Mouse (Mus musculus) midbrain, embryonic 16.5 days (tissue): ENCODE results near the gene Smyd4. TPM values are rescaled to one million over a fixed set of nuclear protein-coding genes. Genes with fewer than 3 reads are reported as not detected.

ENCODE experiments used
- ATAC-seq: fragments of 200-750 bp; cut with Nextera tagmentation; 2 replicates; pipeline ENCODE4 v1.8.0; 2017; ENCODE audit warnings: moderate TSS enrichment
- H3K27ac ChIP-seq: fragments of 300-500 bp; sonication (generic); 2 replicates; pipeline ENCODE4 v1.5.1; 2014; ENCODE audit warnings: mild to moderate bottlenecking, low read length, mixed read lengths
- H3K27me3 ChIP-seq: fragments of 300-500 bp; sonication (generic); 2 replicates; pipeline ENCODE4 v1.6.1; 2014; ENCODE audit warnings: low read depth, low read length, mixed read lengths; ENCODE audit not compliant: control insufficient read depth, insufficient read depth
- H3K36me3 ChIP-seq: fragments of 300-500 bp; sonication (generic); 2 replicates; pipeline ENCODE4 v1.6.1; 2014; ENCODE audit warnings: mild to moderate bottlenecking, low read length, moderate library complexity, mixed read lengths; ENCODE audit not compliant: control insufficient read depth, insufficient read depth
- H3K4me1 ChIP-seq: fragments of 300-500 bp; sonication (generic); 2 replicates; pipeline ENCODE4 v1.6.1; 2014; ENCODE audit warnings: mild to moderate bottlenecking, low read length, mixed read lengths; ENCODE audit not compliant: control insufficient read depth, insufficient read depth
- H3K4me2 ChIP-seq: fragments of 300-500 bp; sonication (generic); 2 replicates; pipeline ENCODE4 v1.6.1; 2014; ENCODE audit warnings: mild to moderate bottlenecking, low read length, mixed read lengths
- H3K4me3 ChIP-seq: fragments of 300-500 bp; sonication (generic); 2 replicates; pipeline ENCODE4 v1.5.1; 2014; ENCODE audit warnings: low read depth, mild to moderate bottlenecking, low read length, moderate library complexity, mixed read lengths
- H3K9ac ChIP-seq: fragments of 300-500 bp; sonication (generic); 2 replicates; pipeline ENCODE4 v1.6.1; 2014; ENCODE audit warnings: low read depth, low read length, mixed read lengths
- H3K9me3 ChIP-seq: fragments of 300-500 bp; sonication (generic); replicated peaks from 2 replicates; pipeline ENCODE4 v1.6.1; 2014; ENCODE audit warnings: mild to moderate bottlenecking, low read length, mixed read lengths; ENCODE audit not compliant: control insufficient read depth, poor library complexity, severe bottlenecking
- WGBS: fragments of 180-500 bp; shearing (Covaris S2); extraction: QIAGEN DNeasy Blood & Tissue Kit; methylation state at CpG from one replicate; pipeline ENCODE4 v1.1.7; 2014; 5-methylcytosine and 5-hydroxymethylcytosine counted together
- polyA plus RNA-seq: library from polyadenylated mRNA; unstranded; fragments of >200 nt; fragmentation: Nextera tagmentation; extraction: Ambion mirVana; gene quantifications from 2 replicates; pipeline ENCODE4 v1.2.1, GENCODE M21; 2015

Smyd4 gene
- polyA plus RNA-seq, 1 experiment from 2014 or later: 17.3 TPM

DNA sequence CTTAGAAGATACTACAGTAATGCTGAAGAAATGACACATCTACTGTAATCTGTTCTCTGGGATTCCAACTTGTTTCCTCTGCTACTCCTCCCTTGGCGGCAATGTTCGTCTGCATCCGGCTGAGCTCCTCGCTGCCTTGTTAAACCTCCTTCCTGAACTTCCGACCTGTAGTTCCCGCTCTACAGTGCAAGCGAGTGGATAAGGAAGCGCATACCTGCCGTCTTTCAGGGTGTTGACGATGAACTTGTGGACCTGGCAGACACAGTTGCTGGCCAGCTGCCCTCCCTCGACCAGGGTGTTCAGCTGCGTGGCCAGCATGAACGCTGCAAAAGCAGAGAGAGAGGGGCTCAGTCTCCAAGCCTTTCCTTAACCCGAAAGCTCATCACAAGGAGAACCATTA, 8.2 kb upstream of the Smyd4 start:
- H3K4me3 ChIP-seq: no peak overlapping the region
- no peaks in the 10 kb centered on the region for H3K9me3 ChIP-seq
- H3K36me3 ChIP-seq: peaks cover 12% of the 10 kb centered on the region; the same call in 1 of the 2 replicates
- WGBS: 92% methylated on average over 14 of the region's 14 CpGs
- peak overlapping the region; percentile 6 for H3K27ac ChIP-seq
- no peak for ATAC-seq
- H3K4me1 ChIP-seq: no peaks in the 10 kb centered on the region
- H3K4me2 ChIP-seq: no peak overlapping the region
- H3K27me3 ChIP-seq: no peaks in the 10 kb centered on the region
- no peak overlapping the region for H3K9ac ChIP-seq

GRCm38 (mm10) chr11:75340698-75341345, 7.4 kb upstream of the Smyd4 start:
- peaks cover 12% of the 10 kb centered on the region; the same call in 1 of the 2 replicates for H3K36me3 ChIP-seq
- H3K9ac ChIP-seq: no peak overlapping the region
- peak overlapping the region; percentile 6; the same call in 1 of the 2 replicates for H3K27ac ChIP-seq
- ATAC-seq: no peak
- H3K4me1 ChIP-seq: no peaks in the 10 kb centered on the region
- H3K27me3 ChIP-seq: no peaks in the 10 kb centered on the region
- no peaks in the 10 kb centered on the region for H3K9me3 ChIP-seq
- no peak overlapping the region for H3K4me2 ChIP-seq
- 72% methylated on average over 12 of the region's 12 CpGs for WGBS
- H3K4me3 ChIP-seq: no peak overlapping the region

DNA sequence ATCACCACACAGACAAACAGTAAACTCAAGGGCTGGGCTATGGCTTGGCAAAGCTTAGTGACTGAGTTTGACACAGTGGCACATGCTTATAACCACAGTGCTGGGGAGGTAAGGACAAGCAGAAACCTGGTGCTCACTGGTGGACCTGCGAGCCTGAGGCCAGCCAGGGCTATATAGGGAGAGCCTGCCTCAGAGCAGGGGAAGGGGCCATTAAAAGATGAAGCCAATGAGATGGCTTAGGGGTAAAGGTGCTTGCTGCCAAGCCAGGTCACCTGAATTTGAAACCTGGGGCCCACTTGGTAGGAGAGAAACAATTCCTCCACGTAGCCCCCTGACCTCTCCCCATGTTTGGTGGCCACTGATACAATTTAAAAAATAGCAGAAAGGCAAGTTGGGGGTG, 5.1 kb upstream of the Smyd4 start:
- 95% methylated on average over 2 of the region's 2 CpGs for WGBS
- ATAC-seq: no peak
- no peaks in the 10 kb centered on the region for H3K27me3 ChIP-seq
- H3K27ac ChIP-seq: no peak overlapping the region
- H3K9me3 ChIP-seq: no peaks in the 10 kb centered on the region
- peaks cover 8% of the 10 kb centered on the region; the same call in 1 of the 2 replicates for H3K36me3 ChIP-seq
- no peak overlapping the region for H3K4me2 ChIP-seq
- peaks cover 12% of the 10 kb centered on the region for H3K4me1 ChIP-seq
- H3K9ac ChIP-seq: no peak overlapping the region
- H3K4me3 ChIP-seq: no peak overlapping the region

GRCm38 (mm10) chr11:75344163-75344562, 4.1 kb upstream of the Smyd4 start:
- no peaks in the 10 kb centered on the region for H3K9me3 ChIP-seq
- no peak overlapping the region for H3K4me3 ChIP-seq
- no peak overlapping the region for H3K9ac ChIP-seq
- ATAC-seq: no peak
- H3K27ac ChIP-seq: no peak overlapping the region
- peaks cover 7% of the 10 kb centered on the region; the same call in 1 of the 2 replicates for H3K36me3 ChIP-seq
- WGBS: 88% methylated on average over 2 of the region's 2 CpGs
- H3K27me3 ChIP-seq: no peaks in the 10 kb centered on the region
- peaks cover 17% of the 10 kb centered on the region for H3K4me1 ChIP-seq
- H3K4me2 ChIP-seq: no peak overlapping the region

GRCm38 (mm10) chr11:75344716-75345115, 3.5 kb upstream of the Smyd4 start:
- Histone ChIP-seq H3K9ac (no peak overlapping the region), H3K4me1 (peaks cover 17% of the 10 kb centered on the region), H3K4me3 (no peak overlapping the region), H3K4me2 (no peak overlapping the region), H3K27ac (no peak overlapping the region), H3K9me3 (no peaks in the 10 kb centered on the region), H3K36me3 (peaks cover 3% of the 10 kb centered on the region; the same call in 1 of the 2 replicates), H3K27me3 (no peaks in the 10 kb centered on the region)
- WGBS: 96% methylated on average over 5 of the region's 5 CpGs
- no peak for ATAC-seq

DNA sequence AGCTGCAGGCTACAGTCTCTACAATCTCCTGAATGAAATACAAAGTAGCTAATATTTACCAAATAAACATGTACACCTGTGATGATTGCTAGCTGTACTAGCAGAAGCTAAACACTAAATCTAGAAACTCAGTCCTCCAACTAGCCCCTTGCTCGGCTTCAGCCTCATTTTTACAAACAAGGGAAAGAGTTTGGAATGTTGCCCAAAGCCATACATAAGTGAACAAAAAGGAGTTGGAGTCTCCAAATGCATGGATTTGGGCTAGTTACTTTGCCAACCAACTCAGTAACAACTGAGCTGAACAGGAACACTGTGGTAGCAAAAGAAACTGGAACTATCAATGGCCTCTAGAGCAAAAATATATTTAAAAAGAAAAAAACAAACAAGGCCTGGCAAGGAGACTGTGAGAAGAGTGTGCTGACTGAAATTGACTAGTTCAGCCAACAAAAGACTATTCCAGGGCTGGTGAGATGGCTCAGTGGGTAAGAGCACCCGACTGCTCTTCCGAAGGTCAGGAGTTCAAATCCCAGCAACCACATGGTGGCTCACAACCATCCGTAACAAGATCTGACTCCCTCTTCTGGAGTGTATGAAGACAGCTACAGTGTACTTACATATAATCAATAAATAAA, 1.6 kb upstream of the Smyd4 start:
- no peaks in the 10 kb centered on the region for H3K9me3 ChIP-seq
- H3K27me3 ChIP-seq: no peaks in the 10 kb centered on the region
- peaks cover 17% of the 10 kb centered on the region for H3K4me1 ChIP-seq
- H3K4me3 ChIP-seq: no peak overlapping the region
- H3K36me3 ChIP-seq: no peaks in the 10 kb centered on the region
- H3K4me2 ChIP-seq: no peak overlapping the region; the same call in 1 of the 2 replicates
- no peak for ATAC-seq
- WGBS: 70% methylated on average over 3 of the region's 4 CpGs
- no peak overlapping the region for H3K9ac ChIP-seq
- no peak overlapping the region for H3K27ac ChIP-seq

DNA sequence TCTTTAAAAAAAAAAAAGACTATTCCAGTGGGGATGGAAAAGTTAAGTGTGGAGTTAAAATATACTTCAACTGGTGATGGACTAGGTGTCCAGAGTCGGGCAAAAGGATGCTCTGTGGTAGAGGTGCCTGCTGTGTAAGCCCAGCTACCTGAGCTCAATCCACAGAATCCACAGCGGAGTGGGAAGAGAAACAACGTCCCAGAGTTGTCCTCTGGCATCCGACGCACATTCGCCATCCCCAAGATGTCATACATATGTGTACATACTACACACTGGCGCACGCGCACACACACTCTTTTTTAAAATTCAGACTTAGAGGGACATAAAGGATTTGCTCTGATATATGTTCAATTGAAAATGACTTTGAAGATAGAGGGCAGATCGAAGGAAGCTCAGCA, 1.0 kb upstream of the Smyd4 start:
- no peaks in the 10 kb centered on the region for H3K27me3 ChIP-seq
- no peak for ATAC-seq
- H3K9me3 ChIP-seq: no peaks in the 10 kb centered on the region
- no peaks in the 10 kb centered on the region for H3K36me3 ChIP-seq
- H3K4me1 ChIP-seq: peaks cover 17% of the 10 kb centered on the region
- H3K4me3 ChIP-seq: peak overlapping the region; percentile 98
- no peak overlapping the region for H3K9ac ChIP-seq
- H3K27ac ChIP-seq: no peak overlapping the region
- 45% methylated on average over 10 of the region's 10 CpGs for WGBS
- H3K4me2 ChIP-seq: peak overlapping the region; percentile 92

DNA sequence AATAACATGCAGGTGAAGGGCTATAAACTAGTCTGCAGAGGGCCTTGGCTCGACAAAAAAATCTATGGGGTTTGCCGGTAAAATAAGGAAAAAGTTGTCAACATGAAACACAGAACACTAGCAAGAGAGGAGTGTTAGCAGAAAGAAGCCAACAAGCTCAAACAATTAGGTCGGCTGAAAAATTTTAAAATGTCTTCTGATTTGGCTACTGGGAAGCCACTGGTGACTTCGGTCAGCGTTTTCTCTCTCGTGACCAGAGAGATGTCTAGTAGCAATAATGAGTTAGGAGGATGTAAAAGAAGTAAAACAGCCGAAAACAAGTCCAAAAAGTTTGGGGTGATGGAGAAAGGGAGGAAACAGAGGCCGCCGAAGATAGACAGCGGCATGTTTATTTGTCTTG, 637 bp upstream of the Smyd4 start:
- H3K27ac ChIP-seq: no peak overlapping the region
- under 1% methylated on average over 10 of the region's 10 CpGs for WGBS

DNA sequence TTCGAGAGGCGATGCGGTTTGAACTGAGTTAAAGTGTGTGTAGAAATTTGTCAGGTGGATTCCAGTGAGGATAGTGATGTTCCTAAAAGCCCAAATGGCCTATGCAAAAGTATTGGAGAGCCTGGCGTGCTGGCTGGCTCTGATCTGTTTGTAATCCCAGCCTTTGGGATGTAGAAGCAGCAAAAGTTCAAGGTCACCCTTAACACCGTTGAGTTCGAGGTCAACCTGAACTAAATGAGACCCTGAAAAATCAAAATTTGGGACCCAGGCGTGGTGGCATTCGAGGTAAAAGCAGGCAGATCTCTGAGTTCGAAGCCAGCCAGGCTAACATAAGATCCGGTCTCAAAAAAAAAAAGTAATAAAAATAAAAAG, 643 bp downstream of the Smyd4 start:
- Histone ChIP-seq H3K9ac (peak overlapping the region; percentile 82), H3K4me3 (peak overlapping the region; percentile 98), H3K27ac (no peak overlapping the region), H3K4me2 (peak overlapping the region; percentile 92), H3K27me3 (no peaks in the 10 kb centered on the region), H3K4me1 (peaks cover 17% of the 10 kb centered on the region), H3K9me3 (no peaks in the 10 kb centered on the region), H3K36me3 (no peaks in the 10 kb centered on the region)
- no peak for ATAC-seq
- WGBS: 48% methylated on average over 10 of the region's 10 CpGs

More for the DNA sequence above, 637 bp upstream of the Smyd4 start:
- ATAC-seq: no peak
- Histone ChIP-seq H3K4me2 (peak overlapping the region; percentile 92), H3K4me3 (peak overlapping the region; percentile 98), H3K9ac (peak overlapping the region; percentile 82), H3K9me3 (no peaks in the 10 kb centered on the region), H3K36me3 (no peaks in the 10 kb centered on the region), H3K27me3 (no peaks in the 10 kb centered on the region), H3K4me1 (peaks cover 17% of the 10 kb centered on the region)
